Mouse (Mus musculus) left cerebral cortex, postnatal 10 days (tissue): ENCODE data around the gene Nlrp9c. TPM values are rescaled to one million over a fixed set of nuclear protein-coding genes. Genes with fewer than 3 reads are reported as not detected.
"Not testable (repeated sequence)": the region's sequence is repeated elsewhere in the genome, so short reads cannot be mapped to it uniquely, and the experiment has no call there.

Experiments
- DNase-seq, 2 experiments: peaks; one replicate each; pipeline ENCODE4 v3.0.0; 2021 to 2022; ENCODE audit warnings: low spot score in 2 of 2, mixed read lengths in 1 of 2; ENCODE audit errors: extremely low spot score in 1 of 2
- intact Hi-C: fragments of 180-260 bp; cut with DNase I; formaldehyde crosslinking; loops from one replicate; pipeline ENCODE4 v1.15.1; 2025
- total RNA-seq, 2 experiments: library from RNA; stranded (reverse); gene quantifications; 2 replicates each; pipeline ENCODE4 v1.2.3; 2021

The Nlrp9c gene
- not detected for total RNA-seq

- intact Hi-C loops, DNase-seq: not testable (repeated sequence)
Observed at GRCm38 (mm10) chr7:26403600-26403999, at the start of gene Nlrp9c. TSS of gene Nlrp9c (minus strand) at chr7:26403700.

GRCm38 (mm10) chr7:26434813-26435212 lies 31.3 kb upstream of the Nlrp9c start, which contains the start of gene Nlrp4a:
TSS of gene Nlrp4a (plus strand) at chr7:26435113.
- intact Hi-C loops: no loop called here
- DNase-seq: no peak

- DNase-seq, intact Hi-C loops: not testable (repeated sequence)
Observed at GRCm38 (mm10) chr7:26391811-26392210, 11.7 kb downstream of the Nlrp9c start.

- DNase-seq, intact Hi-C loops: not testable (repeated sequence)
Observed at GRCm38 (mm10) chr7:26391137-26391536, 12.4 kb downstream of the Nlrp9c start.

- intact Hi-C loops, DNase-seq: not testable (repeated sequence)
Observed at GRCm38 (mm10) chr7:26386691-26387090, 16.8 kb downstream of the Nlrp9c start.

- intact Hi-C loops: no loop called here
- DNase-seq: no peak
Observed at GRCm38 (mm10) chr7:26380807-26381206, 22.7 kb downstream of the Nlrp9c start.

- DNase-seq, intact Hi-C loops: not testable (repeated sequence)
Observed at GRCm38 (mm10) chr7:26373221-26373620, 30.3 kb downstream of the Nlrp9c start.

- DNase-seq, intact Hi-C loops: not testable (repeated sequence)
Observed at GRCm38 (mm10) chr7:26356719-26357118, 46.8 kb downstream of the Nlrp9c start.

- intact Hi-C loops, DNase-seq: not testable (repeated sequence)
Observed at GRCm38 (mm10) chr7:26352258-26352657, 51.2 kb downstream of the Nlrp9c start.

GRCm38 (mm10) chr7:26350177-26350576 lies 53.3 kb downstream of the Nlrp9c start:
- DNase-seq, intact Hi-C loops: not testable (repeated sequence)

GRCm38 (mm10) chr7:26320361-26320760 lies 83.1 kb downstream of the Nlrp9c start:
- DNase-seq, intact Hi-C loops: not testable (repeated sequence)

GRCm38 (mm10) chr7:26315809-26316208 lies 87.7 kb downstream of the Nlrp9c start:
- DNase-seq, intact Hi-C loops: not testable (repeated sequence)

- intact Hi-C loops, DNase-seq: not testable (repeated sequence)
Observed at GRCm38 (mm10) chr7:26315194-26315593, 88.3 kb downstream of the Nlrp9c start.

GRCm38 (mm10) chr7:26311786-26312185 lies 91.7 kb downstream of the Nlrp9c start:
- DNase-seq, intact Hi-C loops: not testable (repeated sequence)

GRCm38 (mm10) chr7:26306926-26307325 lies 96.6 kb downstream of the Nlrp9c start, which contains the start of gene Cyp2a4:
TSS of gene Cyp2a4 (plus strand) at chr7:26307169.
- intact Hi-C loops, DNase-seq: not testable (repeated sequence)

- intact Hi-C loops, DNase-seq: not testable (repeated sequence)
Observed at GRCm38 (mm10) chr7:26303429-26304166, 99.9 kb downstream of the Nlrp9c start.

Other genes with a start within 250 kb of the Nlrp9c start
- not detected for gene Cyp2b9, start 230.3 kb downstream of the Nlrp9c start, total RNA-seq
- not detected for gene Vmn1r184, start 143.4 kb downstream of the Nlrp9c start, total RNA-seq
- not detected for gene Cyp2a4, start 96.5 kb downstream of the Nlrp9c start, total RNA-seq
- gene Nlrp4a, start 31.4 kb upstream of the Nlrp9c start, total RNA-seq: not detected
- gene Nlrp9a, start 131.3 kb upstream of the Nlrp9c start, total RNA-seq: not detected
- gene Vmn1r185, start 214.8 kb upstream of the Nlrp9c start, total RNA-seq: not detected